Mouse (Mus musculus) midbrain, embryonic 13.5 days (tissue): ENCODE measurements around the gene Tmcc3. TPM values are rescaled to one million over a fixed set of nuclear protein-coding genes. Genes with fewer than 3 reads are reported as not detected.

Experiments used
- ATAC-seq: fragments of 200-750 bp; cut with Nextera tagmentation; 2 replicates; pipeline ENCODE4 v1.8.0; 2017; ENCODE audit warnings: mild to moderate bottlenecking, moderate TSS enrichment, moderate library complexity
- H3K27ac ChIP-seq: fragments of 300-500 bp; sonication (generic); 2 replicates; pipeline ENCODE4 v1.5.1; 2015; ENCODE audit warnings: inconsistent platforms, mild to moderate bottlenecking, moderate library complexity
- H3K27me3 ChIP-seq: fragments of 300-500 bp; sonication (generic); 2 replicates; pipeline ENCODE4 v1.6.1; 2015; ENCODE audit warnings: mild to moderate bottlenecking, inconsistent platforms
- H3K36me3 ChIP-seq: fragments of 300-500 bp; sonication (generic); 2 replicates; pipeline ENCODE4 v1.6.1; 2015; ENCODE audit warnings: mild to moderate bottlenecking, inconsistent platforms
- H3K4me1 ChIP-seq: fragments of 300-500 bp; sonication (generic); replicated peaks from 2 replicates; pipeline ENCODE4 v1.6.1; 2015; ENCODE audit warnings: inconsistent platforms
- H3K4me2 ChIP-seq: fragments of 300-500 bp; sonication (generic); replicated peaks from 2 replicates; pipeline ENCODE4 v1.6.1; 2015; ENCODE audit warnings: moderate library complexity, mild to moderate bottlenecking, inconsistent platforms
- H3K4me3 ChIP-seq: fragments of 300-500 bp; sonication (generic); replicated peaks from 2 replicates; pipeline ENCODE4 v1.5.1; 2015; ENCODE audit warnings: mild to moderate bottlenecking, inconsistent platforms
- H3K9ac ChIP-seq: fragments of 300-500 bp; sonication (generic); replicated peaks from 2 replicates; pipeline ENCODE4 v1.6.1; 2015; ENCODE audit warnings: mild to moderate bottlenecking, inconsistent platforms
- H3K9me3 ChIP-seq: fragments of 300-500 bp; sonication (generic); 2 replicates; pipeline ENCODE4 v1.6.1; 2016; ENCODE audit warnings: mild to moderate bottlenecking, inconsistent platforms
- WGBS: fragments of 180-500 bp; shearing (Covaris S2); methylation state at CpG from one replicate; pipeline ENCODE4 v1.1.7; 2015; 5-methylcytosine and 5-hydroxymethylcytosine counted together
- polyA plus RNA-seq: library from polyadenylated mRNA; unstranded; fragments of >200 nt; fragmentation: Nextera tagmentation; extraction: Ambion mirVana; gene quantifications from 2 replicates; pipeline ENCODE4 v1.2.1, GENCODE M21; 2015

Gene Tmcc3
- polyA plus RNA-seq, 1 experiment from 2014 or later, result 6.6 TPM

DNA sequence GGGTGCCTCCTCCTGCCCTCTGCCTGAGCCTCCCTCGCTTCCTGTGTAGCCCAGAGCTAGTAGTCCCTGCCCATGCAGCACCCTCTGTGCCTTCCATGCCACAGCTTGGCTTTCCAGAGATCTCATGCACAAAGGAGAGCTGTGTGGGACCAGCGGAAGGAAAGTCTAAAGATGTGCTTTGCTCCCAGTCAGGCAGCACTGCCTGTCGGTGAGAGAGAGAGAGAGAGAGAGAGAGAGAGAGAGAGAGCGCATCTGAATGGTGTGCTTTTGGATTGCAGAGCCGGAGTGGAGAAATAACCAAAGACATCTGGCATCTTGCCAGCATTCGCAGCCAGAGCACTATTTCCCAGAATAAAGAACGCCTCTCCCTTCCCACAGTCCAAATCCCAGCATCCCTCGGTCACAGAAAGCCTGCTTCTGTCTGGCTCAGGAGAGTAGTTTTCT lies 182.7 kb downstream of the Tmcc3 start:
- Histone ChIP-seq H3K27me3 (no peaks in the 10 kb centered on the region), H3K27ac (peak overlapping the region; percentile 74), H3K4me3 (no peak overlapping the region), H3K9ac (peak overlapping the region; percentile 48; the same call in 1 of the 2 replicates), H3K36me3 (no peaks in the 10 kb centered on the region), H3K4me1 (peaks cover 21% of the 10 kb centered on the region), H3K4me2 (peak overlapping the region; percentile 3; the same call in 1 of the 2 replicates), H3K9me3 (no peaks in the 10 kb centered on the region)
- WGBS, result 26% methylated on average over 8 of the region's 8 CpGs
- ATAC-seq, result peak; percentile 79

DNA sequence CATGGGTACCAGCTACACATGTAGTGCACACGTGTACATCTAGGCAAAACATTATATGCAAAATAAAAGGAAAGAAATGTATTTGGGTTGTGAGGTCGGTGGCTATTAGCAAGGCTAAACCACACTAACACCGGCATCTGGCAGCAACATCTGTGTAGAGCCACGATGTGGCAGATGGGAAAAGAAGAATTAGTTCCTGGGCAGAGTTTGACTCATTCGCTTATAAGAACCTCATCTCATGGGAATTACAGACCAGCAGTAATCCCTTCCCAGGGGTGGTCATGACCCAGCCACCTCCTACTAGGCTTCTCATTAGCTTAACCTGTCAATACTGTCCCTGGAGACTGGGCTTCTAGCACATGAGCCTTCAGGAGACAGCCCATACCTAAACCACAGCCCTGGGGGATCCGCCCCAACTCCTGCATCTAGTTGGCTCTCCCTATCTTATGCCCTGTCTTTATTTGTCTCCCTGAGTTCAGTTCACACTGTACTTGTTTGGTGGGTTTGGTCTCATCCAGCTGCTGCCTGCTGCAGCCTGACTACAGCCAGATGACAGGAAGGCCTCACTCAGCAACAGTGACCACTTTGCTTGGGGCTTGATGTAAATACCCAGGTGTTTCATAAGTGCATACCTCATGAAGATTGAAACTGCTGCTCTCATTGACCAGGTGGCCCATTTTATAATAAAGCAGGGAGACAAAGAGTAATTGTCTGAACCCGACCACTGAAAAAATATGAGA lies 183.9 kb downstream of the Tmcc3 start:
- 85% methylated on average over 7 of the region's 7 CpGs for WGBS
- Histone ChIP-seq H3K9ac (no peak overlapping the region), H3K36me3 (no peaks in the 10 kb centered on the region), H3K4me2 (no peak overlapping the region), H3K4me3 (no peak overlapping the region), H3K27ac (no peak overlapping the region), H3K9me3 (no peaks in the 10 kb centered on the region), H3K27me3 (no peaks in the 10 kb centered on the region), H3K4me1 (peaks cover 30% of the 10 kb centered on the region)
- ATAC-seq, result no peak

DNA sequence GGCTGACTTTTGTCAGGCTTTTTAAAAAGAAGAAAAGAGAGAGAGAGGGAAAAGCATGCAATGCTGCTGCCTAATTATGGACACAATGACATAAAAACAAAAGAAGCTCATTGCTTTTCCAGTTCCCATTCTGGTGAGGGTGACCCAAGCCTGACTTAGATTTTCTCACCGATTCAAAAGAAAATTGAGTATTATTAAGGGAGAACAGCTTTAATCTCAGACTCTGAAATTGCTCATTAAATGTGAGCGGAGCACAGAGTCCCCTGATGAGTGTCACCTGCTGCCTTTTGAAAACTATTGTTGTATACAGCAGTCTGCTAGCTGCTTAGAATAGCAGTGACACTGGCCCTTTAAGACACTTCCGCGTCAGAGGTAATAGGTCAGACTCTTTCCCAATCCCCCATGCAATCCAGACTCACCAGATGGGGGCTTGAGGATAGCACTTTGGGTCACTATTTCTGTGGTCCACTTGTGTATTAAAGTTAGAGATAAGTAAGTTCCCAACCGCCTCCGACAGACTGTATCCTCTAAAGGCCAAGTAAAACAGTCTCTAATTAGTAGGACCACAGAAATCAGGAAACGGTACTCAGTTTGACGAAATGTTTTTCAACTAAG lies 185.2 kb downstream of the Tmcc3 start:
- Histone ChIP-seq H3K9ac (no peak overlapping the region), H3K36me3 (no peaks in the 10 kb centered on the region), H3K27me3 (no peaks in the 10 kb centered on the region), H3K4me1 (peaks cover 30% of the 10 kb centered on the region), H3K4me2 (no peak overlapping the region), H3K4me3 (no peak overlapping the region), H3K27ac (no peak overlapping the region), H3K9me3 (no peaks in the 10 kb centered on the region)
- no peak for ATAC-seq
- WGBS, result 60% methylated on average over 8 of the region's 8 CpGs

DNA sequence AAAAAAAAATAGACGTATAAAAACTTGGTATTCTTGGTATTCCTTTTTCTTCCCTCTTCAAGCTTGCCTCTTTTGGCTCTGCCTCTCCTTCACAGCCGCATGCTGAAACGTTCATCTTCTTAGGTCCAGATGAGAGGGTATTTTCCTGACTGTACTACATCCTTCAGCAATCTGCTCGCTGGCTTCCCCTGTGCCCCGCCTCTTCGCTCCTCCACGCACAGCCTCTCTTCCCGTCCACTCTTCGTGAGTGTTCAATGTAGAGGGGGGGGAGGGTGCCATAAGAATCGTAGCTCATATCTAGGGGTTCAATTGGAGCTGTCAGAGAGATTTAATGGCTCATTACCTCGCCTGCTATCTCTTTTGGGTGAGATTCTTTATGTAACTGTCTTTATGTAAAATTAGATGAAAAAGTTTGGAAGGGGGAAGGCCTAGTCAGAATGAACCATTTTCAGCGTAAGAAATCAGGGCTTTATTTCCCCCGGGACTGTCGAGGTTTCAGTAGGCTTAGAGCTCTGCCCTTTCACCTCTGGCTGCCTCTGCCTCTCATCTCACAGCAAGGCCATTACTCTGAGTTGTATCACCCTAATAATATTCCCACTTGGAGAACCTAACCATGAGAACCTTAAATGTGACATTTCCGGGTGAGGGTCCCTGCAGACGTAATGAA lies 188.6 kb downstream of the Tmcc3 start:
- no peak for ATAC-seq
- H3K9me3 ChIP-seq, result no peaks in the 10 kb centered on the region
- H3K4me2 ChIP-seq, result no peak overlapping the region
- H3K27ac ChIP-seq, result no peak overlapping the region; the same call in 1 of the 2 replicates
- no peak overlapping the region for H3K9ac ChIP-seq
- H3K4me1 ChIP-seq, result peaks cover 20% of the 10 kb centered on the region
- WGBS, result 27% methylated on average over 16 of the region's 16 CpGs
- no peaks in the 10 kb centered on the region for H3K27me3 ChIP-seq
- H3K36me3 ChIP-seq, result no peaks in the 10 kb centered on the region
- no peak overlapping the region for H3K4me3 ChIP-seq

DNA sequence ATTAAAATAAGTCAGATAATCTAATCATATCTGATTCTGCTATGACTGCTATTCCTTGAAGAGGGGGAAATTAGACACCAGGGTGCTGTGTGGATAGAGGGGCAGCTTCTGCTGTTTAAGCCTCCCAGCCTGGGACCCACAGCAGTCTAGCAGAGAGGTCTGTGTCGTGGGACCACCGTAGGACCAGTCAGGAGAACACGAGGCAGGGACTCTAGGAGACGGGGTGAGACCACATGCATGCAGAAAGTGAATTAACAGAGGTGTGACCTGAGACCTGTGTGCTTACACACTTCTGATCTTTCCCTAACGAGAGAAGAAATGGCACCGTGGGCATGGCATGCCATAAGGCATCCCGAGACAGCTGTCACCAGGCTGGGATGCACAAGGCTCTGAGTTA lies 189.1 kb downstream of the Tmcc3 start:
- no peaks in the 10 kb centered on the region for H3K9me3 ChIP-seq
- H3K36me3 ChIP-seq, result no peaks in the 10 kb centered on the region
- no peak overlapping the region for H3K4me2 ChIP-seq
- no peak overlapping the region for H3K27ac ChIP-seq
- H3K4me3 ChIP-seq, result no peak overlapping the region
- peaks cover 20% of the 10 kb centered on the region for H3K4me1 ChIP-seq
- no peak for ATAC-seq
- 68% methylated on average over 7 of the region's 7 CpGs for WGBS
- no peaks in the 10 kb centered on the region for H3K27me3 ChIP-seq
- H3K9ac ChIP-seq, result no peak overlapping the region

DNA sequence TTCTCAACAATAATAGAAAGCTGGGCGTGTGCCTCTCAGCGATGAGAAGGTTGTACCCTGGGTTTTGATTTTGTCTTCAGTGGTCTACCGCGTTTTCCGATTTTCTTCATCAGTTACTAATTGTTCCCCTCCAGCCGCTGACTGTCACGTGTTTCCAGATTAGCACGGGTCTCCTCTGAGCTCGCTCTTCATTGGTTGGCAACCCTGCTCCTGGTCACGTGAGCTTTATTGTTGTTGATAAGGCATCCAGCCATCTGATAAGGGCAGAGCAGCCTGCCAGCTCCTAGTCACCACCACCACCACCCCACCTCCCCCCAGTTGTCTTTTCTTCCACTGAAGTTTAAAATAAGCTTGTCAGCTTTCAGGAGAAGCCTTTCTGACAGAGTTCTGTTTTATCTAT lies 190.0 kb downstream of the Tmcc3 start:
- Histone ChIP-seq H3K4me2 (no peak overlapping the region), H3K4me3 (no peak overlapping the region), H3K9ac (no peak overlapping the region), H3K36me3 (no peaks in the 10 kb centered on the region), H3K9me3 (no peaks in the 10 kb centered on the region), H3K27ac (no peak overlapping the region), H3K4me1 (peaks cover 15% of the 10 kb centered on the region), H3K27me3 (no peaks in the 10 kb centered on the region)
- 81% methylated on average over 10 of the region's 10 CpGs for WGBS
- no peak for ATAC-seq

DNA sequence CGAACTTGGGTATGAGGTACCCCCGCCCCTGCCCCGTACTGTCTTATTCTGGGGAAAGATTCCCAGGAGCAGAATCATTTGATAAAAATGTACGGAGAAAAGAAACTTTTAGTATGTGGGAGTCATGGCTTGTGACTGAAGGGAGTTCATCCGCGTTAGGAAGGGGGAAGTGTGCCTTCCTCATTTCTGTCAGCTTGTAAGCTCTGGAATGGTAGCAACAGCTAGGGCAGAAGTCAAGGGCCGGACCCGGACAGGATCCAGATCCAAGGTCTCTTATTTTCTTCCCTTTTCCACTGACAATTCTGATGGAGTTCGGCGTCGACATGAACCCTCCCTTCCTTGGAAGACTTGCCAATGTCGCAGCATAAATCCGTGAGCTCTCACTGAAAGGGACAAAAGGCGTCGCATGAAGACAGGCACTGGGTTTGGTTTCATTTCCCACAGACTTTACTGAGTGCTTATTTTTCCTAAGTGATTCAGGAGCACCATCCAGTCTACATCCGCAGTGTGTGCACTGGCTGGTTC lies 193.6 kb downstream of the Tmcc3 start:
- no peak for ATAC-seq
- no peaks in the 10 kb centered on the region for H3K36me3 ChIP-seq
- H3K27me3 ChIP-seq, result no peaks in the 10 kb centered on the region
- no peak overlapping the region for H3K27ac ChIP-seq
- H3K4me3 ChIP-seq, result no peak overlapping the region
- H3K4me2 ChIP-seq, result no peak overlapping the region
- H3K9ac ChIP-seq, result no peak overlapping the region
- no peaks in the 10 kb centered on the region for H3K9me3 ChIP-seq
- 85% methylated on average over 16 of the region's 16 CpGs for WGBS
- peaks cover 3% of the 10 kb centered on the region for H3K4me1 ChIP-seq

DNA sequence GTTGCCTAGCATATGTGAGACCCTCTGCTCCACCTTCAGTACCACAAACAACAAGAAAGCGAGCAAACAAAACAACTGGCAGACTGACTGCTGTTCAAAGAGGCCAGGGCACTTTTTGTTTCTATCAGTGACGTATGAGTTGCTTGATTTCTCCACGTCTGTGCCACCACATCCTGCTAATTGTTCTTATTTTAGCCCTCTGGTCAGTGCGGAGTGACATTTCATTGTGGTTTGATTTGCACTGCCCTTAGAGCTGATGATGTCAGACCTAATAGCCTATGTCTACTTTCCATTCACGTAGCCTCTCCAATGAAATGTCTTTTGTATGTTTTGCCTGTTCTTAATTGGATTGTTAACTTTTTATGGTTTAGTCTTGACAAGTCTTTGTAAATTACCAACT lies 197.1 kb downstream of the Tmcc3 start:
- H3K9me3 ChIP-seq, result no peaks in the 10 kb centered on the region
- no peak overlapping the region for H3K27ac ChIP-seq
- no peaks in the 10 kb centered on the region for H3K36me3 ChIP-seq
- 74% methylated on average over 5 of the region's 5 CpGs for WGBS
- H3K9ac ChIP-seq, result no peak overlapping the region
- no peak for ATAC-seq
- peaks cover 9% of the 10 kb centered on the region for H3K27me3 ChIP-seq
- no peak overlapping the region for H3K4me3 ChIP-seq
- no peak overlapping the region for H3K4me2 ChIP-seq
- peaks cover under 1% of the 10 kb centered on the region for H3K4me1 ChIP-seq

DNA sequence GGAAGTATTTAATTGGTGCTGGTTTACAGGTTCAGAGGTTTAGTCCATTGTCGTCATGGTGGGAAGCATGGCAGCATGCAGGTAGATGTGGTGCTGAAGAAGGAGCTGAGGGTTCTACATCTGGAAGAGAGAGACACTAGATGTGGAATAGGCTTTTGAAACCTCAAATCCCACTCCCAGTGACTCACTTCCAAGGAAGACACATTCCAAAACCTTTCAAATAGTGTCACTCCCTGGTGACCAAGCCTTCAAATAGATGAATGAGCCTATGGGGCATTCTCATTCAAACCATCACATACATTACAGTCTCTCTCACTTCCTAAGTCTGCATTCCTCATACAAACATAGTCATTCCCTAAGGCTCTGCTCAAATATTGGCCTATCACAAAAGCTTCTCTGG lies 201.0 kb downstream of the Tmcc3 start:
- Histone ChIP-seq H3K27me3 (peaks cover 32% of the 10 kb centered on the region), H3K4me3 (no peak overlapping the region), H3K9me3 (no peaks in the 10 kb centered on the region), H3K9ac (no peak overlapping the region), H3K4me1 (peaks cover 23% of the 10 kb centered on the region), H3K4me2 (no peak overlapping the region), H3K36me3 (no peaks in the 10 kb centered on the region), H3K27ac (no peak overlapping the region)
- WGBS, result 85% methylated on average over 1 of the region's 1 CpGs
- ATAC-seq, result no peak

DNA sequence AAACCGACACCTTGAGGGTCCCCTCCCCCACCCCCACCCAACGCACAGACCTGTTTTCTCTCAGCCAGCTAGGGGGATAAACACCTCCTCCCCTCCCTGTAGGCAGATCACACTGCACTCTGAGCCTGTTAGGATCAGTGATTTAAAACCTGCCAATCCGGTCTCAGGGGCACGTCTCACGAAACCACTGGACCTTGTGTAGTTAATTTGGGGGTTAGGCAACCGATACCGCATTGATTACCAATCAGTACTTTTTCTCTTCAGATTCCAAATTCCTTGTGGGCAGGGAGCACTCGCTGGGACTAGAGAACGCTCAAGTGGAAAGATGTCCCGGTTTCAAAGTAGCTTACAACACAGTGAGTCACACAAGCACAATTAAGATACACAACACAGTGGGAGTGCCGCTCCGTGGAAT lies 202.3 kb downstream of the Tmcc3 start:
- peak overlapping the region; percentile 73 for H3K4me3 ChIP-seq
- no peaks in the 10 kb centered on the region for H3K36me3 ChIP-seq
- peak overlapping the region; percentile 92 for H3K4me2 ChIP-seq
- no peak overlapping the region for H3K27ac ChIP-seq
- H3K27me3 ChIP-seq, result peaks cover 39% of the 10 kb centered on the region
- 1% methylated on average over 12 of the region's 12 CpGs for WGBS
- no peaks in the 10 kb centered on the region for H3K9me3 ChIP-seq
- peak overlapping the region; percentile 75 for H3K9ac ChIP-seq
- peaks cover 23% of the 10 kb centered on the region for H3K4me1 ChIP-seq
- peak; percentile 2; the same call in 1 of the 2 replicates for ATAC-seq

DNA sequence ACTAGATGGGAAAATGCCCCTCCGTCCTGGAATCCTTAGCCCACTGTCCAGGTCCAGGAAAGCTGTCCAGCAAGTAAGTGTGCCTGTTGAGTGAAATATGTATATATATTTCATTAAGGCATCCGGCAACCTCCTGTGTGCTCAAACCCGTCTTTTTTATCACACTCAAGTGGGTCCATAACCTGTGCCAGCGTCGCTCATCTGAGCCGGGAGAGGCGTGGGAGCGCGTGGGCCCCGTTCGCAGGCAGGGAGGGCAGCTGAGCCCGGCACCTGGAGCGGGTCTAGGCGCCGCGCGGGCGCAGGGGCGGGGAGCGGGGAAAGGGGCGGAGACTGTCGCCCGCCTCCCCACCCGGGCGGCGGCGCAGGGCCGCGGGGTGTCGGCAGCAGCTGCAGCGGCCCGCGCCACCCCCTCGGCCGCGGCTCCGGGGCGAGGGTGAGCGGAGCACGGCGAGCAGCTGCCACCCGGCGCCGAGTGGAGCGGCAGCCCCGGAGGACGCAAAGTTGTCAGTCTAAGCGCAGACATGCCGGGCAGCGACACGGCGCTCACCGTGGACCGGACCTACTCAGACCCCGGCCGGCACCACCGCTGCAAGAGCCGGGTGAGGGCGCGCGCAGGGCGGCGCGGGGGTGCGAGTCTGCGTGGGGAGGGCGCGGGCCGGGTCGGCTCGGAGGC lies 202.9 kb downstream of the Tmcc3 start:
- Histone ChIP-seq H3K4me1 (peaks cover 23% of the 10 kb centered on the region), H3K4me3 (peak overlapping the region; percentile 73), H3K9ac (peak overlapping the region; percentile 75), H3K9me3 (no peaks in the 10 kb centered on the region), H3K36me3 (no peaks in the 10 kb centered on the region), H3K27ac (peak overlapping the region; percentile 77), H3K27me3 (peaks cover 39% of the 10 kb centered on the region), H3K4me2 (peak overlapping the region; percentile 92)
- peak; percentile 92 for ATAC-seq
- under 1% methylated on average over 51 of the region's 71 CpGs for WGBS
